Mouse (Mus musculus): ENCODE measurements around the gene Rnf20. TPM values are rescaled to one million over a fixed set of nuclear protein-coding genes. Genes with fewer than 3 reads are reported as not detected.

The Rnf20 gene
- polyA plus RNA-seq, 1 experiment from 2014 or later: 37.7 TPM

- no peak overlapping the region for H3K4me2 ChIP-seq (replicated peaks)
- H3K27ac ChIP-seq (replicated peaks): no peak overlapping the region
- peaks cover 35% of the 10 kb centered on the region for H3K36me3 ChIP-seq
- whole genome bisulfite sequencing: 96% methylated on average over 9 of the region's 9 CpGs
- no peak overlapping the region for H3K9ac ChIP-seq
- H3K4me3 ChIP-seq (replicated peaks): no peak overlapping the region
- no peaks in the 10 kb centered on the region for H3K4me1 ChIP-seq
- no peaks in the 10 kb centered on the region for H3K27me3 ChIP-seq
- no peak for ATAC-seq (ENCODE audit: insufficient number of reproducible peaks, low FRiP score, low TSS enrichment, low read depth)
- H3K9me3 ChIP-seq (replicated peaks): no peaks in the 10 kb centered on the region
Measured at GRCm38 (mm10) chr4:49661664-49662063, 29.9 kb downstream of the Rnf20 start.

GRCm38 (mm10) chr4:49662231-49662630 is 30.4 kb downstream of the Rnf20 start:
- Histone ChIP-seq H3K36me3 (peaks cover 33% of the 10 kb centered on the region), H3K4me2 (replicated peaks) (no peak overlapping the region), H3K27me3 (no peaks in the 10 kb centered on the region), H3K27ac (replicated peaks) (no peak overlapping the region), H3K4me1 (no peaks in the 10 kb centered on the region), H3K9me3 (replicated peaks) (no peaks in the 10 kb centered on the region), H3K4me3 (replicated peaks) (no peak overlapping the region), H3K9ac (no peak overlapping the region)
- ATAC-seq (ENCODE audit: insufficient number of reproducible peaks, low FRiP score, low TSS enrichment, low read depth): no peak
- 88% methylated on average over 4 of the region's 4 CpGs for WGBS

- Histone ChIP-seq H3K4me1 (no peaks in the 10 kb centered on the region), H3K9me3 (replicated peaks) (no peaks in the 10 kb centered on the region), H3K27ac (replicated peaks) (no peak overlapping the region), H3K4me3 (replicated peaks) (no peak overlapping the region), H3K36me3 (peaks cover 21% of the 10 kb centered on the region), H3K27me3 (no peaks in the 10 kb centered on the region), H3K9ac (no peak overlapping the region), H3K4me2 (replicated peaks) (no peak overlapping the region)
- 85% methylated on average over 5 of the region's 5 CpGs for WGBS
- ATAC-seq (ENCODE audit: insufficient number of reproducible peaks, low FRiP score, low TSS enrichment, low read depth): no peak
Measured at GRCm38 (mm10) chr4:49664850-49665249, 33.0 kb downstream of the Rnf20 start.

- Histone ChIP-seq H3K27me3 (no peaks in the 10 kb centered on the region), H3K4me1 (no peaks in the 10 kb centered on the region), H3K9me3 (replicated peaks) (no peaks in the 10 kb centered on the region), H3K27ac (replicated peaks) (no peak overlapping the region), H3K4me3 (replicated peaks) (no peak overlapping the region), H3K36me3 (no peaks in the 10 kb centered on the region), H3K4me2 (replicated peaks) (no peak overlapping the region), H3K9ac (no peak overlapping the region)
- 89% methylated on average over 6 of the region's 6 CpGs for WGBS
- no peak for ATAC-seq (ENCODE audit: insufficient number of reproducible peaks, low FRiP score, low TSS enrichment, low read depth)
Measured at GRCm38 (mm10) chr4:49676071-49676470, 44.3 kb downstream of the Rnf20 start.

GRCm38 (mm10) chr4:49676790-49677189 is 45.0 kb downstream of the Rnf20 start:
- H3K4me1 ChIP-seq: no peaks in the 10 kb centered on the region
- no peaks in the 10 kb centered on the region for H3K36me3 ChIP-seq
- no peak for ATAC-seq (ENCODE audit: insufficient number of reproducible peaks, low FRiP score, low TSS enrichment, low read depth)
- no peaks in the 10 kb centered on the region for H3K9me3 ChIP-seq (replicated peaks)
- H3K27me3 ChIP-seq: no peaks in the 10 kb centered on the region
- H3K27ac ChIP-seq (replicated peaks): no peak overlapping the region
- no peak overlapping the region for H3K9ac ChIP-seq
- no peak overlapping the region for H3K4me2 ChIP-seq (replicated peaks)
- 67% methylated on average over 7 of the region's 7 CpGs for WGBS
- no peak overlapping the region for H3K4me3 ChIP-seq (replicated peaks)

- Histone ChIP-seq H3K9me3 (replicated peaks) (no peaks in the 10 kb centered on the region), H3K4me3 (replicated peaks) (no peak overlapping the region), H3K27me3 (no peaks in the 10 kb centered on the region), H3K27ac (replicated peaks) (no peak overlapping the region), H3K9ac (no peak overlapping the region), H3K36me3 (no peaks in the 10 kb centered on the region), H3K4me1 (no peaks in the 10 kb centered on the region), H3K4me2 (replicated peaks) (no peak overlapping the region)
- no peak for ATAC-seq (ENCODE audit: insufficient number of reproducible peaks, low FRiP score, low TSS enrichment, low read depth)
- 90% methylated on average over 11 of the region's 11 CpGs for WGBS
Measured at GRCm38 (mm10) chr4:49680171-49680875, 48.5 kb downstream of the Rnf20 start.

GRCm38 (mm10) chr4:49681812-49682211 is 50.0 kb downstream of the Rnf20 start, which contains the start of gene Ppp3r2:
TSS of gene Ppp3r2 (minus strand) at chr4:49682024.
- Histone ChIP-seq H3K4me2 (replicated peaks) (no peak within 1 kb of the TSS), H3K9ac (no peak within 1 kb of the TSS), H3K4me3 (replicated peaks) (no peak within 1 kb of the TSS), H3K4me1 (no peaks in the 10 kb centered on the region), H3K27me3 (no peaks in the 10 kb centered on the region), H3K27ac (replicated peaks) (no peak within 1 kb of the TSS), H3K36me3 (no peaks in the 10 kb centered on the region), H3K9me3 (replicated peaks) (no peaks in the 10 kb centered on the region)
- WGBS: 84% methylated on average over 13 of the region's 13 CpGs
- no peak for ATAC-seq (ENCODE audit: insufficient number of reproducible peaks, low FRiP score, low TSS enrichment, low read depth)

- H3K27me3 ChIP-seq: no peaks in the 10 kb centered on the region
- H3K4me2 ChIP-seq (replicated peaks): no peak overlapping the region
- WGBS: 15% methylated on average over 9 of the region's 9 CpGs
- H3K4me1 ChIP-seq: no peaks in the 10 kb centered on the region
- ATAC-seq (ENCODE audit: insufficient number of reproducible peaks, low FRiP score, low TSS enrichment, low read depth): no peak
- no peaks in the 10 kb centered on the region for H3K36me3 ChIP-seq
- H3K4me3 ChIP-seq (replicated peaks): no peak overlapping the region
- no peaks in the 10 kb centered on the region for H3K9me3 ChIP-seq (replicated peaks)
- no peak overlapping the region for H3K27ac ChIP-seq (replicated peaks)
- H3K9ac ChIP-seq: no peak overlapping the region
Measured at GRCm38 (mm10) chr4:49688594-49689288, 56.9 kb downstream of the Rnf20 start.

- Histone ChIP-seq H3K4me2 (replicated peaks) (no peak overlapping the region), H3K36me3 (no peaks in the 10 kb centered on the region), H3K9ac (no peak overlapping the region), H3K27me3 (no peaks in the 10 kb centered on the region), H3K9me3 (replicated peaks) (no peaks in the 10 kb centered on the region), H3K27ac (replicated peaks) (no peak overlapping the region), H3K4me1 (no peaks in the 10 kb centered on the region), H3K4me3 (replicated peaks) (no peak overlapping the region)
- 59% methylated on average over 12 of the region's 12 CpGs for WGBS
- no peak for ATAC-seq (ENCODE audit: insufficient number of reproducible peaks, low FRiP score, low TSS enrichment, low read depth)
Measured at GRCm38 (mm10) chr4:49691405-49692194, 59.8 kb downstream of the Rnf20 start.
